Mouse (Mus musculus): ENCODE measurements around the gene Rarb. TPM values are rescaled to one million over a fixed set of nuclear protein-coding genes. Genes with fewer than 3 reads are reported as not detected.

Rarb gene
- polyA plus RNA-seq, 1 experiment from 2014 or later = 12.7 TPM

- no peak for ATAC-seq (ENCODE audit: low FRiP score)
- Histone ChIP-seq H3K4me2 (no peak overlapping the region), H3K4me3 (replicated peaks) (no peak overlapping the region), H3K9me3 (no peaks in the 10 kb centered on the region), H3K36me3 (replicated peaks) (no peaks in the 10 kb centered on the region), H3K9ac (no peak overlapping the region), H3K27ac (no peak overlapping the region), H3K4me1 (peaks cover 8% of the 10 kb centered on the region), H3K27me3 (peaks cover 20% of the 10 kb centered on the region)
- 89% methylated on average over 2 of the region's 2 CpGs for WGBS
Observed at GRCm38 (mm10) chr14:16728175-16728838, 90.6 kb downstream of the Rarb start.

- Histone ChIP-seq H3K4me3 (replicated peaks) (no peak overlapping the region), H3K4me2 (no peak overlapping the region), H3K9ac (no peak overlapping the region), H3K9me3 (no peaks in the 10 kb centered on the region), H3K4me1 (no peaks in the 10 kb centered on the region), H3K27ac (no peak overlapping the region), H3K36me3 (replicated peaks) (no peaks in the 10 kb centered on the region), H3K27me3 (no peaks in the 10 kb centered on the region)
- 94% methylated on average over 15 of the region's 15 CpGs for WGBS
- no peak for ATAC-seq (ENCODE audit: low FRiP score)
Observed at GRCm38 (mm10) chr14:16723991-16724390, 95.0 kb downstream of the Rarb start.

- H3K27me3 ChIP-seq = 0 out of 2 replicates have a peak, but pooled peaks cover 4% of the 10 kb centered on the region
- H3K4me3 ChIP-seq (replicated peaks) = no peak overlapping the region
- H3K4me2 ChIP-seq = no peak overlapping the region
- no peaks in the 10 kb centered on the region for H3K9me3 ChIP-seq
- H3K9ac ChIP-seq = no peak overlapping the region
- no peaks in the 10 kb centered on the region; the same call in 1 of the 2 replicates for H3K4me1 ChIP-seq
- no peak overlapping the region for H3K27ac ChIP-seq
- 83% methylated on average over 3 of the region's 3 CpGs for WGBS
- no peak for ATAC-seq (ENCODE audit: low FRiP score)
- H3K36me3 ChIP-seq (replicated peaks) = no peaks in the 10 kb centered on the region
Observed at GRCm38 (mm10) chr14:16717821-16718220, 101.1 kb downstream of the Rarb start.

GRCm38 (mm10) chr14:16714344-16714955 lies 104.5 kb downstream of the Rarb start:
- WGBS = 43% methylated on average over 9 of the region's 9 CpGs
- Histone ChIP-seq H3K4me3 (replicated peaks) (no peak overlapping the region), H3K4me2 (no peak overlapping the region), H3K36me3 (replicated peaks) (no peaks in the 10 kb centered on the region), H3K27ac (no peak overlapping the region), H3K9ac (no peak overlapping the region), H3K4me1 (no peaks in the 10 kb centered on the region; the same call in 1 of the 2 replicates), H3K27me3 (0 out of 2 replicates have a peak, but pooled peaks cover 4% of the 10 kb centered on the region), H3K9me3 (no peaks in the 10 kb centered on the region)
- no peak for ATAC-seq (ENCODE audit: low FRiP score)

GRCm38 (mm10) chr14:16713773-16714172 lies 105.2 kb downstream of the Rarb start:
- ATAC-seq (ENCODE audit: low FRiP score) = no peak
- WGBS = 68% methylated on average over 2 of the region's 2 CpGs
- H3K4me2 ChIP-seq = no peak overlapping the region

GRCm38 (mm10) chr14:16699228-16699627 lies 119.7 kb downstream of the Rarb start:
- Histone ChIP-seq H3K4me2 (no peak overlapping the region), H3K9me3 (no peaks in the 10 kb centered on the region), H3K9ac (no peak overlapping the region), H3K4me3 (replicated peaks) (no peak overlapping the region), H3K27me3 (no peaks in the 10 kb centered on the region), H3K27ac (no peak overlapping the region), H3K36me3 (replicated peaks) (no peaks in the 10 kb centered on the region), H3K4me1 (no peaks in the 10 kb centered on the region)
- 77% methylated on average over 4 of the region's 4 CpGs for WGBS
- ATAC-seq (ENCODE audit: low FRiP score) = no peak

More at GRCm38 (mm10) chr14:16713773-16714172, 105.2 kb downstream of the Rarb start:
- no peak overlapping the region for H3K9ac ChIP-seq
- no peaks in the 10 kb centered on the region; the same call in 1 of the 2 replicates for H3K4me1 ChIP-seq
- no peaks in the 10 kb centered on the region for H3K36me3 ChIP-seq (replicated peaks)
- 0 out of 2 replicates have a peak, but pooled peaks cover 4% of the 10 kb centered on the region for H3K27me3 ChIP-seq
- no peak overlapping the region for H3K27ac ChIP-seq
- H3K9me3 ChIP-seq = no peaks in the 10 kb centered on the region
- no peak overlapping the region for H3K4me3 ChIP-seq (replicated peaks)

GRCm38 (mm10) chr14:16695453-16696120 lies 123.4 kb downstream of the Rarb start:
- Histone ChIP-seq H3K27me3 (no peaks in the 10 kb centered on the region), H3K9ac (no peak overlapping the region), H3K4me2 (no peak overlapping the region), H3K36me3 (replicated peaks) (no peaks in the 10 kb centered on the region), H3K9me3 (no peaks in the 10 kb centered on the region), H3K4me3 (replicated peaks) (no peak overlapping the region), H3K4me1 (no peaks in the 10 kb centered on the region), H3K27ac (no peak overlapping the region)
- WGBS = 38% methylated on average over 3 of the region's 3 CpGs
- ATAC-seq (ENCODE audit: low FRiP score) = no peak

- Histone ChIP-seq H3K4me3 (replicated peaks) (no peak overlapping the region), H3K4me1 (no peaks in the 10 kb centered on the region), H3K9ac (no peak overlapping the region), H3K27ac (no peak overlapping the region), H3K36me3 (replicated peaks) (no peaks in the 10 kb centered on the region), H3K4me2 (no peak overlapping the region), H3K27me3 (no peaks in the 10 kb centered on the region), H3K9me3 (no peaks in the 10 kb centered on the region)
- no peak for ATAC-seq (ENCODE audit: low FRiP score)
- 84% methylated on average over 3 of the region's 3 CpGs for WGBS
Observed at GRCm38 (mm10) chr14:16678335-16678734, 140.6 kb downstream of the Rarb start.

GRCm38 (mm10) chr14:16677081-16677480 lies 141.9 kb downstream of the Rarb start:
- no peak overlapping the region for H3K4me2 ChIP-seq
- no peak overlapping the region for H3K27ac ChIP-seq
- H3K27me3 ChIP-seq = no peaks in the 10 kb centered on the region
- no peak overlapping the region for H3K4me3 ChIP-seq (replicated peaks)
- H3K9ac ChIP-seq = no peak overlapping the region
- ATAC-seq (ENCODE audit: low FRiP score) = no peak
- no peaks in the 10 kb centered on the region for H3K4me1 ChIP-seq
- H3K36me3 ChIP-seq (replicated peaks) = no peaks in the 10 kb centered on the region
- H3K9me3 ChIP-seq = no peaks in the 10 kb centered on the region

GRCm38 (mm10) chr14:16670571-16670970 lies 148.4 kb downstream of the Rarb start:
- Histone ChIP-seq H3K4me1 (no peaks in the 10 kb centered on the region), H3K9me3 (no peaks in the 10 kb centered on the region), H3K4me2 (no peak overlapping the region), H3K4me3 (replicated peaks) (no peak overlapping the region), H3K27ac (no peak overlapping the region), H3K27me3 (no peaks in the 10 kb centered on the region), H3K36me3 (replicated peaks) (no peaks in the 10 kb centered on the region), H3K9ac (no peak overlapping the region)
- WGBS = 77% methylated on average over 3 of the region's 3 CpGs
- ATAC-seq (ENCODE audit: low FRiP score) = no peak

GRCm38 (mm10) chr14:16639153-16639943 lies 179.6 kb downstream of the Rarb start:
- WGBS = 84% methylated on average over 19 of the region's 19 CpGs
- no peak overlapping the region for H3K9ac ChIP-seq

GRCm38 (mm10) chr14:16613975-16614374 lies 205.0 kb downstream of the Rarb start:
- H3K4me1 ChIP-seq = no peaks in the 10 kb centered on the region
- H3K9ac ChIP-seq = no peak overlapping the region
- no peak overlapping the region for H3K4me3 ChIP-seq (replicated peaks)
- no peak for ATAC-seq (ENCODE audit: low FRiP score)
- no peaks in the 10 kb centered on the region for H3K9me3 ChIP-seq
- H3K36me3 ChIP-seq (replicated peaks) = no peaks in the 10 kb centered on the region
- no peak overlapping the region for H3K27ac ChIP-seq
- H3K4me2 ChIP-seq = no peak overlapping the region
- no peaks in the 10 kb centered on the region for H3K27me3 ChIP-seq

More at GRCm38 (mm10) chr14:16639153-16639943, 179.6 kb downstream of the Rarb start:
- Histone ChIP-seq H3K4me1 (no peaks in the 10 kb centered on the region), H3K27ac (no peak overlapping the region), H3K36me3 (replicated peaks) (no peaks in the 10 kb centered on the region), H3K9me3 (peaks cover 13% of the 10 kb centered on the region; the same call in 1 of the 2 replicates), H3K4me3 (replicated peaks) (no peak overlapping the region), H3K4me2 (no peak overlapping the region), H3K27me3 (no peaks in the 10 kb centered on the region)
- no peak for ATAC-seq (ENCODE audit: low FRiP score)
